Mouse (Mus musculus) cerebellum, postnatal 36 days (tissue): ENCODE data around the gene Nav2.
A peak's percentile ranks its signal among the peaks of the same experiment; 100 is the strongest.

ENCODE experiments used
- DNase-seq, 2 experiments: peaks; one replicate each; pipeline ENCODE4 v3.0.0; 2021 to 2022; ENCODE audit warnings: mixed read lengths in 2 of 2

Nav2 gene

GRCm38 (mm10) chr7:49581951-49582350, 673.4 kb downstream of the Nav2 start:
- no peak for DNase-seq

- no peak for DNase-seq
Measured at GRCm38 (mm10) chr7:49582551-49582950, 674.0 kb downstream of the Nav2 start.

GRCm38 (mm10) chr7:49583176-49583575, 674.7 kb downstream of the Nav2 start:
- DNase-seq, result no peak

DNA sequence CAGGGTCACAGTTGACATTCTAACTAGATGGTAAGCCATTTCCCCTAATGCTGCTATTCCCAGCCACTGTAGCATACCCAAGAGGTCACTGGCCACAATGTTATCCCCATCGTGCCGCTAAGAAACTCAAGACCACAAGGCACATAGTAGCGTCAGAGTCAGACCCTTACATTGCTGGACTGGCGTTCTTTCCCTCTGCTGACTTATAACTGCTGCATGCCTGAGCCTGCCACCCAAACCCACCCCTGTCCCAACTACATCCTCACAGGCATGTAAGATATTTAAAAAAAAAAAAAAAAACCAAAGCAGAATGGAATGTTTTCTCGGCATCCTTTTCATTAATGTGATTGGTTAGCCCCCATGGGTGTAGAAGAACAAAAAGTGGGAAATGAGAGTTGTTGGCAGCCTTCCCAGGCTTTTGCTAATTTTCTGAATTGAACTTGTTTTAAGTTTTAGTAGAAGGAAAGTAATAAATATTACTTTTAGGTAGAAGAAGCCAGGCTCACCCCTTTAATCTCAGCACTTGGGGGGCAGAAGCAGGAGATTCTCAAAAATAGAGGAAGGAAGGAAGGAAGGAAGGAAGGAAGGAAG, 678.1 kb downstream of the Nav2 start:
- DNase-seq, result no peak

- peak; percentile 42 to 53 for DNase-seq
Measured at GRCm38 (mm10) chr7:49589635-49590034, 681.1 kb downstream of the Nav2 start.

GRCm38 (mm10) chr7:49597776-49598175, 689.3 kb downstream of the Nav2 start:
- peak; percentile 36 to 39 for DNase-seq

GRCm38 (mm10) chr7:49598225-49598624, 689.7 kb downstream of the Nav2 start:
- DNase-seq, result no peak

- no peak for DNase-seq
Measured at GRCm38 (mm10) chr7:49599950-49600349, 691.4 kb downstream of the Nav2 start.

DNA sequence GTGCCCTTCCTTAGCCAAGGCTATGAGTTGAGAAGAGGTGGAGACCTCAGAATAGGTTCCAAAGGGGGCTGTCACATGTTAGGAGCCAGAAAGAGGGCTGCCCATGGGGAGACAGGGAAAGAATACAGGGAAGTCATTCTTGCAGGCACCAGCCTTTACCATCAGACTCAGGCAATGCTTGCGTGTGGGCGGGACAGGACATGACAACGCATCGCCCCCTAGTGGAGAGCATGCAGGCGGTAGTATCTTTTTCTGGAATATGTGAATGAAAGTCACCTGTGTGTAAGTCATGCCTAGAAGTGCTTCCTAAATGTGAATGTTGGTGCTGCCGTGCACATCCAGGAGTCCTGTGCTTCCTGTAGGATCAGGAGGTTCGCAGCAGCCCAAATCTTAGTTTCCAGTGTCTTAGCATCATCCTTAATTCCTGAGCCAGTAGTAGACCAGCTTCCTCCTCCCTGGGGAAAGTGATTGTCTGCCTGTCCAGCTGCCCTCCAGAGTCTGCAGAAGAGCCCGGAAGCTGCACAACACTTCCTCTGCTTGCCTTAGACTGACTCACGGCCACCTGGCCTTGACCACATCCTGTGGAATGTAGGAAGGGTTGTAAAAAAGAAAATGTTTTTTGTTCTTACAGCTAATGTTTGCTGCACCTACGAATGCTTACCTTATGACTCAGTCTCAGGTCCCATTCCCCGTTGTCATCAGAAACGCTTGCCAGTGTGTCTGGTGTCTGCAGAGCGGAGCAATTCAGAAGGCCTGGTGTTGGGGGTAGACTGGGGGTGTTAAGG, 692.9 kb downstream of the Nav2 start:
- DNase-seq, result peak; percentile 70 to 75

- DNase-seq, result no peak
Measured at GRCm38 (mm10) chr7:49604244-49604643, 695.7 kb downstream of the Nav2 start.

- DNase-seq, result peak in 1 of 2 experiments; percentile 35
Measured at GRCm38 (mm10) chr7:49604965-49605795, 696.7 kb downstream of the Nav2 start.

DNA sequence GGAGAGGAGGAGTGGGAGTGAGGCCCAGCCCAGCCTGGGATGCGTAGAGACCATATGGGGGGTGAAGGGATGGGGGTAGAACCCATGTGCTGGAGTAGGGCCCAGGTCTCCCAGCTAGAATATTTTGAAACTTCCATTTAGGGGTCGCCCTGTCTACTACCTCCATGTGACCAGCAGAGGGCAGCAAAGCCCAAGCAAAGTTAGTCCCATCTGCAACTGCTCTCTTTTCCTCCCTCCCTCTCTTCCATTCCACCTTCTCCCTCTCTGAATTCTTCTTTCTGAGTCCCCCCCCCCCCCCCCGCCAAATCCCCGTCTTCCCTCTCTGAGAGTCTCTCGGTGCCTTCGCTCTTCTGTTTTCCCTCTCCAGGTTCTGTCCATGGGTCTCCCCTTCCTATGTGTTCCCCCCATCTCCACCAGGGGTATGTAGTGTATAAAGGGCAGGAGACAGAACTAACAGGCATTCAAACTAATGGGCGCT, 707.8 kb downstream of the Nav2 start:
- DNase-seq, result peak; percentile 59 to 62

DNA sequence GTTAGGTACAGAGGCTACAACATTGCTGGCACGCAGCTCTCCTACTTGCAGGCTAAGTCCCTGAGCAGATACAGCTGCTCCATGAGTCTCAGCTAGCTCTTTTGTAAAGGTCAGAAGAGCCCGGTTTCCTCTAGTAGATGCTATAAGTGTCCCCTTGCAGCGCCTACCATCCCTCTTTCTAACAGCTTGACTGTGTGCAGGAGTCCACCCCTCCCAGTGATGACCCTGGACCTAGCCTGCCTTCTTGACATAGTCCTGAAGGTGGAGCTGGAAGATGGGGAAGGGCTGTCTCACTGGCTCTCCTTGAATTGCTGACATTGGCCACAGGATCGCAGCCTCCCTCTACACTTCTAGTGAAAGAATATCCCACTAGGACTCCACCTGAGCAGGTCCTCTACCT, 708.6 kb downstream of the Nav2 start:
- DNase-seq, result no peak

GRCm38 (mm10) chr7:49620160-49620559, 711.6 kb downstream of the Nav2 start:
- DNase-seq, result no peak

DNA sequence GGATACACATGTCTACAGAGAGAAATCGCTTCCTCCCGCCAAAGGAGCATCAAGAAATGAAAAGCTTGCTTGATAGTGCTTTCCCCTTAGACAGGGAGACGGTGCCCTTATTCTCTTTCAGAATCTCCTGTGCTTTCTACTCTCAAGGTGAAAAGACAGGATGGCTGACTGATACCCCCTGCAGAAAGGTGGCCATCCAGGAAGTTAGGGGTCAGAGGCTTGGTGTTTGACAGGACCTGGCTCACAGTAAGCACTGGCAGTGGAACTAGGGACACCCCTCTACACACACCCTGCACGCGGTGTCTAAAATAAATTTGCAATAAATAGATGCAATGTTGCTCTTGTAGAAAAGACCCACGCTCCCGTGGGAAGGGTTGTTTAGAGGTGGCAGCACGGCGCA, 723.4 kb downstream of the Nav2 start:
- DNase-seq, result no peak

- no peak for DNase-seq
Measured at GRCm38 (mm10) chr7:49632391-49632790, 723.9 kb downstream of the Nav2 start.

- DNase-seq, result no peak
Measured at GRCm38 (mm10) chr7:49633375-49633956, 725.0 kb downstream of the Nav2 start.

DNA sequence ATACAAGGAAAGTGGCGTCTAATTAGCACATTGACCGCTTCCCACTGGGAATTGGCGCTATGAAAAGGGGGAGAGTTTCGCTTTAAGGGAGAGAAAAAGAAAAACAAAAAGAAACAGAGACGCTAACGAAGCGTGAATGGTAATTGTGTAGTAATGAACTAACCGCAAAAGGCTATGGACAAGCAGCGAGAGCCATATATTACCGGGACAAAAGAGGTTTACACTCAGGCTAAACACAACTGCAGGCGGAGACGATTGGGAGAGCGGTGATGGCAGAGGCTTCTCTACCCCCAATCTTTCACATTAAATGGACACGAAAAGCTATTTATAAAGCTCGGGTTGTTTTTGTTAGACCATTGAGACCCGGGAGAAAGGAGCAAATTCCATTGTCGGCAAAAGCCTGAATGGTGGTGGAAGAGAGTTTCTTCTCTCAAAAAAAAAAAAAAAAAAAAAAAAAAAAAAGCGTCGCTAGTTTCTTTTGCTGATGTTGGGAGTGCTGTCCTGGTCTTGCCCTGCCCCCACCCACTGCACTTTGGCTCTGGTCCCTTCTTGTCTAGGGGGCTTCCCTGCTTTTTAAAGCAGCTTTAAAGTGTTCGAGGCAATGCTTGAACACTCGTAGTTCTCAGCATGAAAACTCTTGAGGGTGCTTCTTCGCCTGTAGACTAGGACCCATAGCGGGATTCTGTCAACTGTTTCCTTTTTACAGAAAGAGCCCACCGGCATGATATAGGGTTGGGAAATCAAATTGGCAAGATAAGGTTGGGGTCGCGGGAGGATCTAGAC, 726.0 kb downstream of the Nav2 start:
- DNase-seq, result no peak

DNA sequence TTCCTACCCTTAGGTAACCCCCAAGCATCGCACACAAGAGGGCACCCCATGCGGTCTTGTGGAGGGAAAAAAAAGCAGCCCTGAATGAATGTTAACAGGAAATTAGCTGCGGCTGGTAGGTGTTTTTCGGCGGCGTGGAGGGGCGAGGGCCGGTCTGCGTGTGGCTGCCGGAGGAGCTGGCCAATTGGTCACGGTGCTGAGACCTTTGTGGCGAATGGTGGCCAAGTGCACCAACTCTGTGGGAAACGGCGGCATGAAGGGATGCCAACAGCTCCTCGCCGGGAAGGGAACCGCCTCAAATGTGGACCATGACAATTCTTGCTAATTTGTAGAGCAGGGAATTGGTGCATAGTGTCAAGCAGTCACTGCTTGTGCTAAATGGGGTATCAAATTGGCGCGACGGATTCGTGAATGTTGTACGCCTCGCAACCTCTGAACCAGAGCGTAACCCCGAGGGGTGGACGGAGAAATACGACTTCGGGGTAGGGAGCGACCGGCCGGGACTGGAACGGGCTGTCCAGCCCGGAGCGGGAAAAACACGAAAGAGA, 726.6 kb downstream of the Nav2 start:
- DNase-seq, result no peak

DNA sequence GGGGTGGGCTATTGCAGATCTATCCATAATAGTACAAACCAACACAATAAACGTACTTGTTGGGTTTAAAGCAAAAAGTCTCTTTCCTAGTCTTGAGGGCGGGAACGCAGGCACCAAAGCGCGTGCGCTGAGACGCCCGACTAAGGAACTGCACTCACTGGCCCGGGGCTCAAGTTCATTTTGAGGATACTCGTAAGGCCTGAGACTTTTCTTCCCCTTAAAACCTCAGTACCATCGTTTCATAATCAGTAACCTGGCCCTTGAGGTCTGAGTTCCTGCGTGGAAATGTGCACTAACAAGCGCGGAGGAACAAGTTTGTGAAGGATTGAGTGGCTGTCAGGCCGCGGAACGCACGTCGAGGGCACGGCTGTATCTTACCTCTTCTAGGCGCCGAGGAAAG, 727.5 kb downstream of the Nav2 start:
- no peak for DNase-seq

DNA sequence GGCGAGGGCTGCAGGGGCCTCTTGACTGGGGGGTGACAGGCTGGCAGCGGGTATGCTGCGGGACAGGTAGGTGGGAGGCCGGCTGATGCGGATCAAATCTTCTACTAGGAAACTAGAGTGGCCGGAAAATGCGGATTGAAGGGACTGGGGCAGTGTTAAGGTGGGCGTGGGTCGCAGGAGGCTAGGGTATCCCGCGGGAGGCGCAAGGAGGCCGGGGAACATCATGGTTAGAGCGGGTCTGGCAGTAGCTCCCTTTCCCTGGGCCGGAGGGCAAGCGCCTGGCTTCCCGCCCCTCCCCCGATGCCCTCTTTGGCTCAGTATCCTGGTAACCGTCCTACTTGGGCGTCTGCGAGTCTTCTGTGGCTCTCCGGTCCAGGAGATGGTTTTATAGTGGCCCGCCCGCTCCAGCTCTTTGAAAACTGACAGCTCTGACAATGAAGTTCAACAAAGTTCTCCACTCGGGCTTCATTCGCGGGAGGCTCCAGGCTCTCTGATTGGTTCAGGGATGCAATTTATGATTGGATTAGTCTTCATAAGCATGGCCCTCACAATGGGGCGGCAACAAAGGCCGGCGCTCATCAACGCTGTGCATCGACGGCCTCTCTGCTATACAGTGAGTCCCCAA, 728.1 kb downstream of the Nav2 start, which contains the start of gene Dbx1:
Gene Dbx1, minus strand, starts transcription at position 359 of the 625 bp plus-strand sequence.
- no peak for DNase-seq
